ENCODE assay signal across 22 mouse cellular contexts in genomic region chr13:34958158-34958557, GRCm38 (mm10). TPM values are rescaled to one million over a fixed set of nuclear protein-coding genes. Genes with fewer than 3 reads are reported as not detected.
"Had no signal": no experiment of that assay in that cellular context is flagged by ENCODE, and none has a peak within 500 bp of the region (broad histone marks: within the 10 kb centered on the region; RNA-seq: fewer than 3 reads in every experiment).

No protein-coding gene starts in this region.

RNA-seq across cellular contexts. Expression of gene Eci3, which starts 5.5 kb away (rescaled TPM):
- polyA plus RNA-seq: liver, embryonic 12.5 days had no signal

RNA-seq across cellular contexts. Expression of gene 4933417A18Rik, which starts 33.9 kb away (rescaled TPM):
- polyA plus RNA-seq: gonadal fat pad, adult 2 months; heart, adult 2 months; heart, embryonic 11.5 days; heart, embryonic 13.5 days; heart, embryonic 15.5 days; heart, postnatal 0 days; hindbrain, embryonic 11.5 days; hindbrain, embryonic 13.5 days; hindbrain, embryonic 15.5 days; hindbrain, postnatal 0 days; intestine, embryonic 14.5 days; intestine, embryonic 16.5 days; kidney, embryonic 15.5 days; kidney, postnatal 0 days; large intestine, adult 2 months; limb, embryonic 11.5 days; limb, embryonic 13.5 days; limb, embryonic 15.5 days; liver, adult 2 months; liver, embryonic 12.5 days; liver, embryonic 14.5 days; liver, embryonic 16.5 days had no signal

RNA-seq across cellular contexts. Expression of gene Fam217a, which starts 34.0 kb away (rescaled TPM):
- polyA plus RNA-seq: liver, adult 2 months had no signal
